Mouse (Mus musculus): ENCODE results near the gene Cacna1e. TPM values are rescaled to one million over a fixed set of nuclear protein-coding genes. Genes with fewer than 3 reads are reported as not detected.

Gene Cacna1e
- polyA plus RNA-seq, 1 experiment from 2014 or later: 1.0 TPM

DNA sequence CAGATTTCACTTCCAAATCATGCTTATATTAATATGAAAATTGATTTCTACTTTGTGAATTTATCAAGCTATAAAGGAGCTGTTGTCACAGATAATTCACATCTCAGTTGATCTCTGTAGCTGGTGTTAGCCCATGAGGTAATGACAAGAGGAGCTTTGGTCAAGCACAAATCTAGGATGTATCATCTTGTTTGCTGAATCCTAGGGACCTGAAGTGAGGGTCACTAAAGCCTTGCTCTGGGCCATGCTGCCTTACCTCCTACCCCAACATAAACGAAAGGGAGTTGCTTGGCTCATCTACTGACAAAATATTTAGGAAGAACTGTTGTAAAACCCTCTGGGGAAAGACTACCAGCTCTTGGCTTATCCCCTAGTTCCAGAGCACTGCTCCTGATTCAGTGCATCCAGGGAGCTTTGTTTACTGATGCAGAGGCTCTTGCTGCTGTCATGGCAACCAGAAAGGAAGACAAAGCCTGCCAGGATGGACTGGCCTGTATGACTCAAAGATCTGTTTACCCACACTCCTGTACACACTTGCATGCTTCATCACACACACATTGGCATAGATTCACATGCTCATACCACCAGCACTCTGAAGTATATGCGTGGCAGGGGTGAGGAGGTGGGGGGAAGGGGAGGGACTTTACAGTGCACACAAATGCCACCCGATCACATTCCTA is 384.0 kb downstream of the Cacna1e start:
- DNase-seq (ENCODE audit: low spot score): no peak
- H3K27ac ChIP-seq (replicated peaks): no peak overlapping the region
- no peaks in the 10 kb centered on the region for H3K27me3 ChIP-seq (replicated peaks; ENCODE audit: low read depth, poor library complexity, severe bottlenecking)
- no peak overlapping the region for H3K4me3 ChIP-seq
- WGBS: 68% methylated on average over 3 of the region's 3 CpGs
- no peaks in the 10 kb centered on the region for H3K9me3 ChIP-seq
- no peaks in the 10 kb centered on the region for H3K36me3 ChIP-seq (replicated peaks)
- H3K4me1 ChIP-seq: no peaks in the 10 kb centered on the region; the same call in 1 of the 2 replicates

DNA sequence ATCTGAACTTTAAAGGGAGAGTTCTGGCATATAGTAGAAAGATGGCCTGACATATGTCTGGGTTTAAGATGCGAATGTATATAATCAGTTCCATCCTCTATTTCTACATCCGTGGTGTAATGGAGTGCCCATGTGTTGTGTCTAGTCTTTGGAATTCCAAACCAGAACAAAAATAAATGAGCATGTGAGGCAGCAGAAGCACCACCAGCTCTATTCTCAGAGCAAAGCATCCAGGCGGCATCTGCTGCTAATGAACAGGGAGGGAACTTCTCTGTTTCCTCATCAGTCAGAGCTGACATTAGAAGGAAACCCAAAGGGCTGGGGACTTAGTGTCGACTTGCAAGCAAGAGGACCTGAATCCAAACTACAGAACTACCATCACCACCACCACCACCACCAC is 385.5 kb downstream of the Cacna1e start:
- Histone ChIP-seq H3K4me3 (no peak overlapping the region), H3K36me3 (replicated peaks) (no peaks in the 10 kb centered on the region), H3K27me3 (replicated peaks; ENCODE audit: low read depth, poor library complexity, severe bottlenecking) (no peaks in the 10 kb centered on the region), H3K27ac (replicated peaks) (no peak overlapping the region), H3K4me1 (no peaks in the 10 kb centered on the region; the same call in 1 of the 2 replicates), H3K9me3 (no peaks in the 10 kb centered on the region)
- 76% methylated on average over 4 of the region's 4 CpGs for WGBS
- DNase-seq (ENCODE audit: low spot score): no peak

DNA sequence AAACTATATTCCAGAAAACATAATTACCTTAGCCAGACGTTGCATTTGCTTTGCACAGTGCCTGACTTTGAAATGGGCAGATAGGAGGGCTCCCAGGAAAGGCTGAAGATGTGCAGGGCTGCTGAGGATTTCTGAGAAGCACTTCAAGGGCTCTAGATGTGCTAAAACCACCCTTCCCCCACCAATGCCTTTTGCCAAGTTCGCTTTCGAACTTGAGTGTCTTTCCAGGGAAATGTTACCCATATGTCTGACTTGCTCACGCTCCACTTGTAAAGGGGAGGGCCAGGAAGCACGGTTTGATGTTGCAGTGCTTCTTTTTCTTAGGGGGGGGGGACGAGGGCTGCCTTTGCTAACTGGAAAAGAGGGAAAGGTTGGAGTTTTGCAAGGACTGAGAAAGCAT is 393.2 kb downstream of the Cacna1e start:
- no peaks in the 10 kb centered on the region for H3K36me3 ChIP-seq (replicated peaks)
- DNase-seq (ENCODE audit: low spot score): no peak
- no peaks in the 10 kb centered on the region for H3K9me3 ChIP-seq
- no peaks in the 10 kb centered on the region for H3K4me1 ChIP-seq
- 67% methylated on average over 6 of the region's 6 CpGs for WGBS
- H3K4me3 ChIP-seq: no peak overlapping the region
- no peaks in the 10 kb centered on the region for H3K27me3 ChIP-seq (replicated peaks; ENCODE audit: low read depth, poor library complexity, severe bottlenecking)
- no peak overlapping the region for H3K27ac ChIP-seq (replicated peaks)

- Histone ChIP-seq H3K36me3 (replicated peaks) (no peaks in the 10 kb centered on the region), H3K27ac (replicated peaks) (no peak overlapping the region), H3K27me3 (replicated peaks; ENCODE audit: low read depth, poor library complexity, severe bottlenecking) (no peaks in the 10 kb centered on the region), H3K4me3 (no peak overlapping the region), H3K4me1 (no peaks in the 10 kb centered on the region), H3K9me3 (no peaks in the 10 kb centered on the region)
- no peak for DNase-seq (ENCODE audit: low spot score)
- WGBS: 81% methylated on average over 2 of the region's 2 CpGs
These were observed 407.6 kb downstream of the Cacna1e start for GRCm38 (mm10) chr1:154476671-154477070.

DNA sequence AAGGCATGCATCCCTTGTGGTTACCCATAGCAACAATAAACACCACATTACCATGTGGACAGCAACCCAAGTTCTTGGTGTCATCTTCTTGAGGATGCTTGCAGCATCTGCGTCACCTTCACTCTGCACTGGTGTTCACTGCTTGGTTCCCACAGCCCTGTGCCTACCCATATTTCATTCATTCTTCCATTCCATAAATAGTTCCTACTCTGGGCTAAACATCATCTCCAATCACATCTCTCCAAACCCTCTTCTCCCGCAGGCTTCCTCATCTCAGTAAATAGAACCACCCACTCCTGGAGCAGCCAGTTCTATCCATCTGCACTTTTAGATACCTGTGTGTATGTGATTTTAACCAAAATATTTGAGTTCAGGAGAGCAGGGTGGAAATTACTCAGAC is 408.6 kb downstream of the Cacna1e start:
- Histone ChIP-seq H3K4me3 (no peak overlapping the region), H3K27me3 (replicated peaks; ENCODE audit: low read depth, poor library complexity, severe bottlenecking) (no peaks in the 10 kb centered on the region), H3K27ac (replicated peaks) (no peak overlapping the region), H3K36me3 (replicated peaks) (no peaks in the 10 kb centered on the region), H3K4me1 (no peaks in the 10 kb centered on the region), H3K9me3 (no peaks in the 10 kb centered on the region)
- DNase-seq (ENCODE audit: low spot score): no peak
- 86% methylated on average over 2 of the region's 2 CpGs for WGBS

DNA sequence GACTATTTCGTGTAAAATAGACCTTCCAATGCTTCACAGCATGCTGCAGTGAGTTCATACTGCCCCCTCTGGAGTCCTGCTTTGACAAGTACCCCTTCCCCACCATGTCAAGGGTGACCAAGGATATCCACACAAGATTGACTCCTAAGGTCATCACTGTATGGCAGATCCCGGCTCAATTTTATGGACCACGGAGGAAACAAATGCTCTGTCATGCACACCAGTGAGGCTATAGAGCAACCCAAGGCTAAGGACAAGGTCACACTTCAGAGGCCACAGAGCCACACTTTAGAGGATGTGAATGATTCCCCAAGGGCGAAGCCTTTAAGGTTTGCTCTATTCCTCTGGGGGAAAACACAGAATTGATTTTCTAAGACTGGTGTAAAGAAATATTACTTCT is 410.1 kb downstream of the Cacna1e start:
- Histone ChIP-seq H3K4me3 (no peak overlapping the region), H3K4me1 (no peaks in the 10 kb centered on the region), H3K27me3 (replicated peaks; ENCODE audit: low read depth, poor library complexity, severe bottlenecking) (no peaks in the 10 kb centered on the region), H3K36me3 (replicated peaks) (no peaks in the 10 kb centered on the region), H3K9me3 (no peaks in the 10 kb centered on the region), H3K27ac (replicated peaks) (no peak overlapping the region)
- WGBS: 80% methylated on average over 4 of the region's 4 CpGs
- no peak for DNase-seq (ENCODE audit: low spot score)

- 90% methylated on average over 3 of the region's 3 CpGs for WGBS
- Histone ChIP-seq H3K4me1 (no peaks in the 10 kb centered on the region), H3K4me3 (no peak overlapping the region), H3K36me3 (replicated peaks) (no peaks in the 10 kb centered on the region), H3K9me3 (no peaks in the 10 kb centered on the region), H3K27me3 (replicated peaks; ENCODE audit: low read depth, poor library complexity, severe bottlenecking) (no peaks in the 10 kb centered on the region), H3K27ac (replicated peaks) (no peak overlapping the region)
- no peak for DNase-seq (ENCODE audit: low spot score)
These were observed 417.0 kb downstream of the Cacna1e start for GRCm38 (mm10) chr1:154467265-154467664.

- 72% methylated on average over 5 of the region's 5 CpGs for WGBS
- H3K27me3 ChIP-seq (replicated peaks; ENCODE audit: low read depth, poor library complexity, severe bottlenecking): no peaks in the 10 kb centered on the region
- H3K4me1 ChIP-seq: no peaks in the 10 kb centered on the region
- DNase-seq (ENCODE audit: low spot score): peak; percentile 10
- H3K27ac ChIP-seq (replicated peaks): no peak overlapping the region
- no peak overlapping the region for H3K4me3 ChIP-seq
- H3K36me3 ChIP-seq (replicated peaks): no peaks in the 10 kb centered on the region
- H3K9me3 ChIP-seq: no peaks in the 10 kb centered on the region
These were observed 422.8 kb downstream of the Cacna1e start for GRCm38 (mm10) chr1:154461521-154461920.

- WGBS: 90% methylated on average over 7 of the region's 7 CpGs
- H3K4me1 ChIP-seq: no peaks in the 10 kb centered on the region
- no peak overlapping the region for H3K27ac ChIP-seq (replicated peaks)
- no peak overlapping the region for H3K4me3 ChIP-seq
- DNase-seq (ENCODE audit: low spot score): no peak
- no peaks in the 10 kb centered on the region for H3K36me3 ChIP-seq (replicated peaks)
- H3K9me3 ChIP-seq: no peaks in the 10 kb centered on the region
- no peaks in the 10 kb centered on the region for H3K27me3 ChIP-seq (replicated peaks; ENCODE audit: low read depth, poor library complexity, severe bottlenecking)
These were observed 424.2 kb downstream of the Cacna1e start for GRCm38 (mm10) chr1:154460067-154460466.

- no peak overlapping the region for H3K4me3 ChIP-seq
- no peaks in the 10 kb centered on the region for H3K27me3 ChIP-seq (replicated peaks; ENCODE audit: low read depth, poor library complexity, severe bottlenecking)
- H3K36me3 ChIP-seq (replicated peaks): no peaks in the 10 kb centered on the region
- no peaks in the 10 kb centered on the region for H3K4me1 ChIP-seq
- no peak overlapping the region for H3K27ac ChIP-seq (replicated peaks)
- H3K9me3 ChIP-seq: no peaks in the 10 kb centered on the region
- WGBS: 90% methylated on average over 2 of the region's 2 CpGs
- DNase-seq (ENCODE audit: low spot score): no peak
These were observed 425.7 kb downstream of the Cacna1e start for GRCm38 (mm10) chr1:154458601-154459000.

DNA sequence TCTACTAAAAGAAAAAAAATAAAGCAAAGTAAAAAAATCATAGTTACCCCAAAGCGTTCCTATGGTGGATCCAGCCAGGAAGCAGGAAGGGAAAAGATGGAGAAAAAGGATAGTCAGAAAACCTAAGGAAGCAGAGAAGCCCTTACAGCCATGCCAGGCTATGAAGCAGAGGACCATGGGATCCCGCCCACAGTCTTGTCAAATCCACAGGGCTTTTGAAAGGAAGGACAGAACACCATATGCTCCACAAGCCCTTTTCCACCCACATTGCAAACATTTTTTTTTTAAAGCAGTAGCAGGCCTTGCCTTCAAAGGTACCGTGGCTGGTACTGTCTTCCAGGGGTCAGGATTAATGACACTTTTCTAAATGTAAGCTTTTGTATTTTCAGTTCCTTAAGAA is 433.5 kb downstream of the Cacna1e start:
- Histone ChIP-seq H3K4me3 (no peak overlapping the region), H3K4me1 (0 out of 2 replicates have a peak, but pooled peaks cover 3% of the 10 kb centered on the region), H3K27me3 (replicated peaks; ENCODE audit: low read depth, poor library complexity, severe bottlenecking) (no peaks in the 10 kb centered on the region), H3K9me3 (no peaks in the 10 kb centered on the region), H3K27ac (replicated peaks) (no peak overlapping the region), H3K36me3 (replicated peaks) (no peaks in the 10 kb centered on the region)
- WGBS: 89% methylated on average over 3 of the region's 3 CpGs
- DNase-seq (ENCODE audit: low spot score): no peak

- Histone ChIP-seq H3K27ac (replicated peaks) (no peak overlapping the region), H3K4me3 (no peak overlapping the region), H3K9me3 (no peaks in the 10 kb centered on the region), H3K4me1 (0 out of 2 replicates have a peak, but pooled peaks cover 3% of the 10 kb centered on the region), H3K27me3 (replicated peaks; ENCODE audit: low read depth, poor library complexity, severe bottlenecking) (no peaks in the 10 kb centered on the region), H3K36me3 (replicated peaks) (no peaks in the 10 kb centered on the region)
- no peak for DNase-seq (ENCODE audit: low spot score)
- 67% methylated on average over 3 of the region's 3 CpGs for WGBS
These were observed 437.8 kb downstream of the Cacna1e start for GRCm38 (mm10) chr1:154446456-154446855.

GRCm38 (mm10) chr1:154433520-154433919 is 450.8 kb downstream of the Cacna1e start:
- no peak for DNase-seq (ENCODE audit: low spot score)
- Histone ChIP-seq H3K4me1 (no peaks in the 10 kb centered on the region), H3K27me3 (replicated peaks; ENCODE audit: low read depth, poor library complexity, severe bottlenecking) (no peaks in the 10 kb centered on the region), H3K36me3 (replicated peaks) (no peaks in the 10 kb centered on the region), H3K9me3 (no peaks in the 10 kb centered on the region), H3K4me3 (no peak overlapping the region), H3K27ac (replicated peaks) (no peak overlapping the region)
- WGBS: 91% methylated on average over 1 of the region's 1 CpGs

Data from embryonic facial prominence, embryonic 10.5 days (tissue).